Mouse (Mus musculus) hindlimb bud, embryonic 11.5 days (tissue): Measurements from ENCODE around the gene Pdzd2.
A peak's percentile ranks its signal among the peaks of the same experiment; 100 is the strongest.

Experiments
- DNase-seq: peaks from one replicate; pipeline ENCODE4 v3.0.0-alpha.2; 2012; ENCODE audit warnings: low read depth, low spot score; ENCODE audit errors: extremely low spot score

The Pdzd2 gene

DNA sequence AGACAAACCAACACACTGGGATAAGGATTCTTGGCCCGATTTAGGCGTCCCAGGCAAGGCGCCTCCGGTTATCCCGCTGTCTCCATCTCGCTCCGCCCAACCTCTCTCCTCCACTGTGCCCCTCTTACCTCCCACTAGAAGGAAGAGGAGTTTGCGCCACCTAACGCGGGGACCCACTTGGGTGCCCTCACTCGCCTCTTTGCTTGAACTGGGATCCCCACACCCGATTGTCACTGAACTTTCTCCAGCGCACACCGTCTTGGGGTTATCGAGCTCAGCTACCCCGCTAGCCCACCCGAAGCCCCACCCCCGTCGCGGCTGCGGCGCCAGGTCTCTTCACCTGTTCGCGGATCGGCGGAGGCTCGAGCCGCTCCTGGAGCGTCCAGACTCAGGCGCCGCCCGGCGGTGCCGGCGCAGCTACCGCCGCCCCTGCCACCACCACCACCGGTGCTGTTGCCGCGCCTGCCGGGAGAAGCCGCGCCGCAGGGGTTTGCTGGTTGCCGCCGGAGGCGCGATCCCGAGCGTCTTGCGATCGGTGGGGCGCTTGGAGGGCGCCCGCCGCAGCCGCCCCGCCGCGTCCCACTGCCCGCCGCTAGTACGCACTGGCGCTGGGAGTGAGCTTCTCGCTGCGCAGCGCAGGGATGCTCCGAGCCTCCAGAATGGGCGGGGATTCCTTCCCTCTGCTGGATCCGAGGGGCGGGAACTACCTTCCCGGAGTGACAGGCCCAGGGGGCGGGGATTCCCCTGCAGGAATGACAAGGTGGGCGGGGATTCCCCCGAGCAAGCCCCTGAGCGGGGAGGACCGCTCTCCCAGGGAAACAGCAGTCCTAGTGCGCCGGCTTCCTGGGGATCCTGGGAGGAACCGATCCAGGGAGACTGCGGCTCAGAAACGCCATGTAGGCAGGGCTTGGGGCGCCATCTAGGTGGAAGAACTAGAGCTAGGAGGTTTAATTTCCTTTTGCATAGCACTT lies at the start of gene Pdzd2:
TSS of gene Pdzd2 (minus strand) at position 648 of the 971 bp plus-strand sequence.
- peak; percentile 80 for DNase-seq

DNA sequence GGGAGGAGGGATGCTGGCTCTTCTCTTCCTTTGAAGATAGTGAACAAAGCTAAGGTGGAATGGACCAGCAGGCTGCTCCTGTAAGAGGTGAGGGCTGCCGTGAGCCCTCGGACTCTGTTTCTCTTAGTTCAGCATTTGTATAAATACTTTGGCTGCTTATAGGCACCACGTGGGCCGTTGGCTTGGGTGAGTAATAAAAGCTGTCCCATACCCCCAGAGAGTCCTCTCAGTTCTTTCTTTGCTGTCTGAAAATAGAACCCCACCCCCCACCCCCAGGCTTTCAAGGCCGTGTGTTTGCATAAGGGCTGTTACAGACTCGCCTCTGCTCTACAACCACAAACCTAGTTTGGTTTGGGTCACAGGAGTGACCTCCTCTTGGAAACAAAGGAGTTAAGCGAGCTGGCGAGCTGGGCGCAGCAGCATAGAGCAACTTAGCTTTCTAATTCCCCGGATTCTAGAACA lies 49.7 kb upstream of the Pdzd2 start:
- no peak for DNase-seq

DNA sequence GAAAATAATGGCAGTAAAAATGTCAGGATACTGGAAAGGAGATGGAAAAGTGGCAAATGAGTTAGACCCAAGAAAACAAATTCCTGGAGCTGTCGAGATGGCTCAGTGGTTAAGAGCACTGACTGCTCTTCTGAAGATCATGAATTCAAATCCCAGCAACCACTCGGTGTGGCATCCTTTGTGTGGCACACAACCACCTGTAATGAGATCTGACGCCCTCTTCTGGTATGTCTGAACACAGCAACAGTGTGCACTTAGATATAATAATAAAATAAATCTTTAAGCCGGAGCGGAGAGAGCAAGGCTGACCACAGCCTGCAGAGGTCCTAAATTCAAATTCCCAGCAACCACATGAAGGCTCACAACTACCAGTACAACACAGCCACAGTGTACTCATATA lies 48.8 kb upstream of the Pdzd2 start:
- DNase-seq = no peak

DNA sequence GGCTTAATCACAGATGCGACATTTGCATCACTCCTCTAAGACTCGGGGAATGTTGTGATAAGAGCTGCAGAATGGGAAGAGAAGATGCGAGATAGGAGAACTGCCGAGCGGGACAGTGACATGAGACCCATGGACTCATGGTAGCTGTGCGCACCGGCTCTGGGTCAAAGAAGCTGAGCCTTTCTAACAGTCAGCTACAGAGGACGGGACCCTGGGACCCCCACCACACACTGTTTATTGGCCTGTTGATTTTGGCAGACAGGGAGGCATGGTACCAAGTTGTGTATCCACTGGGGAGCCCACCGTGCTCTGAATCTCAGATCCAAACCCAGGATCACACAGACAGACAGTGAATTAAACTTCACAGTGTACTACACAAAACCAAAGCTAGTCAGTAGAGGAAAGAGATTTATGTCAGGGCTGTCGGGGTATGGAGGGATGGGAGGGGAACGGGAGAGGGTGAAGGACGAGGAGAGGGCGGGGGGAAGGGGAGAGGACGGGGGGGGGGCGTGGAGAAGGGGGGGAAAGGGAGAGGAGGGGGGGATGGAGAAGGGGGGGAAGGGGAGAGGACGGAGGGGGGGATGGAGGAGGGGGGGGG lies 42.1 kb upstream of the Pdzd2 start:
- DNase-seq = no peak

DNA sequence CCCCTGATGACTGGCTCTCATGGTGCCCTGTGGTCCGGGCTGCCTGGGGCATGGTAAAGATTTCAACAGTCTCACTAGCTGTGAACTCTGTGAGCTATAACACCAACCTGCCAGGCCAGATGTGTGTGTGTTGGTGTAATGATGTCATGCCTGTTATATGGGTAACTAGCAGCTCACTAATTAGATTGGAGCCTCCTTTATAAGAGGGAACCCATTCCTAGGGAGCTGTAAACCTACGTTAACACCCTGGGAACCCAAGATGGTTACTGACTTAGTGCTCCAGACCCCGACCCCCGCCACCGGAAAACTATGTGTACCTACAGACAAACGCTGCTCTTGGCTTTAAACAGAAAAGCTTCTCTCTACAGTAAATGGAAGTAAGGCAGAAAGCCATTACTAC lies 41.6 kb upstream of the Pdzd2 start:
- no peak for DNase-seq

DNA sequence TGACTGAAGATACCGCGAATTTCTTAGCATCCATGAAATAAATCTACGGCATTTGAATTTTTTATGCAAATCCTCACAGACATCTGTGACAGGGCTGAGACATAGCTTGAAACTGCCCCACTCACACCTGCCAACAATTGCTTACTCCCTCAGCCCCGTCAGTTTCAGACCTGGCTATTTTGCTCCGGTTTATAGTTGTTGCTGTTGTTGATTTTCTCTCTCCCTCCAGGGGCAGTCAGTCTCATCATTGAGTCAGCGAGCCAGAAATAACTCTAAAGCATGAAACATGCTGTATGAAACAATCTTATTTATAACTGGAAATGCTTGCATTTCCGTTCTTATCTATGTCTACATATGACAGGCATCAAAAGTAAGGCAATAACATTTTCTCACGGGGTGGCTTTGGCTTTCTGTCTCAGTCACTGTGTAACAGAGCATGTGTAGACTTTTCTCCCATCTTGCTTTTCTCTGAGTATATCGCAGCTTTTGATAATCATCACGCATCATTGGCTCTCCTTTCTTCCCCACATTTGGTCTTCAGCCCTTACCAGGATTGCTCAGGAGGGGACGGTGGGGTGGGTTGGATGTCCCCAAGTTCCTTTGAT lies 34.5 kb upstream of the Pdzd2 start:
- no peak for DNase-seq

DNA sequence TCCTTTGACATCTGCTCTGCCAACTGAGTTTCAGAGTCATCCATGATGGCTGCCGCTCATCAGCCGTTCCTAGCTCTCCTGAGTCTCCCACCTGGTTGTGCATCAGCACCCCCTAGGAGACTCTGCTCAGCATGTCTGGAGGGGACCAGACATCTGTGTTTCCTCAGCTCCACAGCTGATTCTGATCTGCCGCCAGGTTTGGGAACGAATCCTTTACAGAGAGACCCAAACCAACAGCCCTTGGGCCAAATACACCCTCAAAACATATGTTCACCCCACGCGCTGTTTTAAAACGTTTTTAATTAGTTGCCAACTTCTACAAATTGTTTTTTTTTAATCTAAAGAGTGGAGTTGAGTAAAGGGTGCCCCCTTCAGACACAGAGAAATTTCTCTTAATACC lies 31.2 kb upstream of the Pdzd2 start:
- DNase-seq = no peak

DNA sequence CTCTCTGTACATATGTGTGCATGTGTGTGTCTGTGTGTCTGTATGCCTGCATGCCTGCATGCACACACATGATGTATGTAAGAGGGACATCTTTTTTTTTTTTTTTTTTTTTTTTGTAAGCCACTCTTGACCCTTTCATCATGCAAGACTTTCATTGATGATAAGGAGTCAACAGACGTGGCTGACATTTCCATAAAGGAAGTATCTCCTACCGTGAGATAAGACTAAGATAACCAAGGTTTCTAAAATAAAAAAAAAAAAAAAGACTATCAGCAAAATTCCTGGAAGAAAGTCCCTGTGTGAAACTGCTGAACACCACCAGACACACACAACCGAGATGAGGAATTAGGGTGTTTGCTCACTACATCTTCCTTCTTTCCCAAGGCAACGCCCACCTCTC lies 27.1 kb upstream of the Pdzd2 start:
- DNase-seq = no peak

DNA sequence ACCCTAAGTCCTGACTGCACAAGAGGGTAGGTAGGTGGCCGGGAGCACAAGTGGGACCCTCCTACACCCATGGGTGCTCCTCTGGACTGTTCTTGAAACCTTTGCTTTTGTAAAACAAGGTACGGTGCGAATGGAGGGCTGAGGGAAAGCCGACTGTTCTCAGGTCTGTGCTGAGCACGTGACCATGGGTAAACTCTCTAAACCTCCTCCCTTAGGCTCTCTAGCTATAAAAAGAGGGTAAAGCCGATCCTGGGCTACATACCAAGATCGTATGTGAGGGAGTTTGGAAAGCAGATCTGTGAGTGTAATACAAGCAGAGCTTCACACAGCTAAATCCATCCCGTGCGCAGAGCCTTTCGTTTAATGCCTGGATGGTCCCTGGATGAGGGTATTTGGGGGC lies 23.4 kb upstream of the Pdzd2 start:
- no peak for DNase-seq

DNA sequence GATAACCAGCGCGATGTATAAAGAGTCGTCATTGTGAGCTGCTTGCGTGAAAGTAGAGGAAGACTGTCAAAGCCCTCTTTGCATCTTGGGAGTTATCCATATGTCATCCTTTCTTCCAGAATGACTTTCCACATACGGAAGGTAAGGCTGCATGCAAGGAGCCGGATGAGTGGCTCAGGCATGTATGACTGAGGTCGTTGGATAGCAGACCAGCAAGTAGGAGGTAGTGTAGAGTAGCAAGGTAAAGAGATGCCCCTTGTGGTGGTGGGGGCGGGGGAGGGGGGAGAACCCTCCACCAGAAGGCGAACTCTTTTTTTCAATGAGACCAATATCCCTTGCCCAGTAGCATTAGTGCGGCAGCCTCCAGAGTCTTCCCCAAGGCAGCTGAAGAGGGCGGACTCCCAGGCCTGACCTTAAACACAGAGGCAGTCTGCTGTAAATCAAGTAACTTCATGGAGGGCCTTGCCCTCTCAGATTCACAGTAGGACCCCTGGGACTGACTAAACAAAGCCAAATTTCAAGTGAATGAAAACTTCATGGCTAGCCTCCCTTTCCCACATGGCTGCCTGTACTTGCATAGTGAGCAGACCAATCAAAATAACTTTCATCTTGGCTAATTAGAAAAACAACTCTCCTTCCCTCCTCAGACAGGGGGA lies 22.7 kb upstream of the Pdzd2 start:
- no peak for DNase-seq

DNA sequence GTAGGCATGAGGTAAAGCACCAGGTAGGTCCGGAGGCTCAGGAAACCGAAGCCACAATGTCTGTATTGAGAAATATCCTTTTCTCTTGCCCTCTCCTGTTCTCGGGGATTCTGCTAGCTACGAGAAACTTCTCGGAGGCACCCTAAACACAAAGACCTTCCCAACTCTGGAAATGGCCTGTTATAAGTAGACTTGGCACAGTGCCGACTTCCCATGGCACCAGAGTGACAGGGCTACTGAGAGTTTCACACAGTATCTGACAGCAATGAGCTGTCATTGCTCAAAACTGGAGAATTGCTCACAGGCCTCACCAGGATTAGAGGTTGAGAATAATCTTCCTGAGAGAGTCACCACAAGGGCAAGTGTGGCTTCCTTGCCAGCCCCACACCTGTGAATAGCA lies 21.0 kb upstream of the Pdzd2 start:
- DNase-seq = no peak

DNA sequence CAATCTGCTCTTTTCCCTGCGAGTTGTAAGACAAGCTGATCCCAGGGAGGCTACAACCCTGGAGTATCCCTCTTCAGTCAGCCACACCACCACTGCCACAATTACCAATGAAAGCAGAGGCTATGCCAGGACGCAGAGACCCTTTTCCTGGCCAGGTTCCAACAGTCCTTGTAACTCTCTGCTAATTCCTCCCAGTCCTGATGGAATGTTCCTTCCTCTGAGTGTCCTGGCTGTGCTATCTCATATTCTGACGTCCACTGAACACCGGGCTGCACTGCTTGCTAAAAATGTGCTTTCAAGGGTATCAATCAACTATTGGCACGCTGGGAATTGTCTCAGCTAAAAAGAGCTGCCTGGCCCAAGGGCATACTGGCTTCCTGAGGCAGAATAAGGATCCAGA lies 18.7 kb upstream of the Pdzd2 start:
- DNase-seq = no peak

DNA sequence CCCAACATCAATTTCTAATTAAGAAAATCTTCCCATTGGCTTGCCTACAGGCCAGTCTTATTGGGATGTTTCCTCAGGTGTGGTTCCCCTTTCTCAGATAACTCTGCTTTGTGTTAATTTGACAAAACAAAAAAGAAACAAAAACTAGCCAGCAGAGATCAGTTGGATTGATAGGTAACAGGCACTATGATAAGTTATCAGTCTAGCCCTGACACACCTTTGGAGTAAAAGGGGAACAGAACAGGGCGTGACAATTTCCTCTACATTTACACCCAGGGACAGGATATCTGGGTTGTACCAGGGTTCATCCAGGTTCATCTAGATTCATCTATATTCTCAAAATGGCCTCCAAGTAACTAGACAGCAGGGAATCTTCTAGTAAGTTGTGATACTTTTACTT lies 18.0 kb upstream of the Pdzd2 start:
- DNase-seq = no peak

DNA sequence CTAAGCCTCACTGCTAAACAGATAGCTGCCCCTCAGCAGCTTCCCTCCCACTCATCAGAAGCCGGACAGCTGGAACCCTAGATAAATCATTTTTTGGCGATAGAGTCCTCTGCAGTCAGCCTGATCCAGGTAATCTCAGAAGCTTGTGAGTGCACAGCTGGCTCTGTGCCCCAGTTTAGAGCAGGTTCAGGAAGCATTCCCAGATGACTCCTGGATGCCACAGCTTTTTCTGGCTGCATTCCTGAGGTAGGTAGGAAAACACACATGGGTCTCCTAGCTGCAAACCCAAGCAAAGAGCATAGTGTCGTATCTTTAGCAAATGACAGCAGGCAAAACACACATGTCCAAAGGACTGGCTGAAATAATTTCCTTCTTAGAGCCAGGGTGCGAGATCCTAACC lies 13.5 kb upstream of the Pdzd2 start:
- DNase-seq = no peak

DNA sequence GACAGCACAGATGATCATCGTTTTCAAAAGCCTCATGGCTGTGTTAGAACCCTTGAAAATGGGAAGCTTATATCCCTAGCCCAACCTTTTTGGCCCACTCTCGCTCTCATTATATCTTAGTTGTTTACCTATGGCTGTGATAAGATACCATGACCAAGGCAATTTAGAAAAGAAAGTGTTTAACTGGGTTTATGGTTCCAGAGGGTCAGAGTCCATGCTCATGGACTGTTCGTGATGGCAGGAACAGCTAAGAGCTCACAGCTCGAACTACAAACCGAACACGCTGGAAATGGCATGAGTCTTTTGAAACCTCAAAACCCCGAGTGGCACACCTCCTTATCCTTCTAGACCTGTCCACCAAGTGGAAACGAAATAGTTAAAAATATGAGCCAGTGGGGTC lies 11.2 kb upstream of the Pdzd2 start:
- DNase-seq = no peak

DNA sequence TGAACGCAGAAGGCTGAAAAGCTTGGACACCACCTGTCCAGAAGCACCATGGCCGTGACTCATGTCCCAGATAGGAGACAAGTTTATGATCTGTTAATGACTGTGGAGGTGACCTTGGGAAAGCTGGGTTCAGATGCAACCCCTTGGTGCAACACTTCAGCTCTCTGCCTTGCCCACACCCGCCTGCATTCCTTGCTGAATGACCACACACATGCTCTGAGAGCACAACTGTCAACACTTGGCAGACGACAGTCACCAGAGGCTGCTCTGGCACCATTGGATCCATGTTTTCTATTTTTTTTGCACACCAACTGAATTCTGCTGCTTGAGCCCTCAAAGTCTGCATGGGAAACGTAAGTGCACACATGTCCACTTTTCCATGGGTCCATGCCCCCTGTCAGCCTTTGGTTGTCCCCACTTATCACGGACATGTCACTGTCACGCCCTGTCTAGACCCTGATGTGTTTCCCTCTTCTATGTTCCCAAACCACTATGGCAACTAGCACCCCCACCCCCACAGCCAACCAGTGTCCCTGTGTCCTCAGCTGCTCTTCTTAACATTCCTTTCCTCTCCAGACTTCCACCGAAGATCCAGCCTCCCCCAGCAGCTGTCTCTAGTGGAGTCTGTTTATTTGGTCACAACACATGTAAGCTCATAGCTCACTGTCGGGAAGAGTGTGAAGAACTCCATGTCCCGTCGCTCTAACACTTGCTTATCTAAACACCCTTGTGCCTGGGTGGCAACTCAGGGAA lies 10.0 kb upstream of the Pdzd2 start:
- no peak for DNase-seq

DNA sequence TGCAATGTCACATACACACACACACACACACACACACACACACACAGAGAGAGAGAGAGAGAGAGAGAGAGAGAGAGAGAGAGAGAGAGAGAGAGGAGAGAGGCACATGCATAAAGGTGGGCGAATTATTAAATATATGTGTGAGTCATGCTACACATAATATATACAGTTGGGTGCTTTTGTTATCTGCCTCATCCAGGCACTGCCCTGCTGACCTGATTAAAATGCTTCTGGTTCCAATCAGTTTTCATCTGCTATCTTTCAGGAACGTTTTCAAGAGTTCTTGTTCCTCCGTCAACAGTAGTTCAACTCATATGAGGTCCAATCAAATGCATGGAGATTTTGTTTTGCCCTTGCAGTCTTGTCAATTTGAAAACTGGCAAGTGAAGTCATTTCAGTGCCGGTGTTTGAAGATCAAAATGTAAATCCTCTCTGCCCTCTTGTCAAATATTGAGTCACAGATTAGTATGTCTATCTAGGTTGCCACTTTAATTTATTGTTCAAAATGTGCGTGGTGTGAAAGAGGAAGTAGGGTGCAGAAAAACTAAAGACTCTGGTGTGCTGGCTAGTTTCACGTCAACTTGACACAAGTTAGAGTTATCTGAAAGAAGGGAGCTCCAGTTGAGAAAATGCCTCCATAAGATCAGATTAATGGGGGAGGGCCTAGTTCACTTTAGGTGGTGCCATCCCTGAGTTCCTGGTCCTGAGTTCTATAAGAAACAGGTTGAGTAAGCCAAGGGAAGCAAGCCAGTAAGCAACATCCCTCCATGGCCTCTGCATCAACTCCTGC lies 2.6 kb upstream of the Pdzd2 start:
- DNase-seq = no peak

DNA sequence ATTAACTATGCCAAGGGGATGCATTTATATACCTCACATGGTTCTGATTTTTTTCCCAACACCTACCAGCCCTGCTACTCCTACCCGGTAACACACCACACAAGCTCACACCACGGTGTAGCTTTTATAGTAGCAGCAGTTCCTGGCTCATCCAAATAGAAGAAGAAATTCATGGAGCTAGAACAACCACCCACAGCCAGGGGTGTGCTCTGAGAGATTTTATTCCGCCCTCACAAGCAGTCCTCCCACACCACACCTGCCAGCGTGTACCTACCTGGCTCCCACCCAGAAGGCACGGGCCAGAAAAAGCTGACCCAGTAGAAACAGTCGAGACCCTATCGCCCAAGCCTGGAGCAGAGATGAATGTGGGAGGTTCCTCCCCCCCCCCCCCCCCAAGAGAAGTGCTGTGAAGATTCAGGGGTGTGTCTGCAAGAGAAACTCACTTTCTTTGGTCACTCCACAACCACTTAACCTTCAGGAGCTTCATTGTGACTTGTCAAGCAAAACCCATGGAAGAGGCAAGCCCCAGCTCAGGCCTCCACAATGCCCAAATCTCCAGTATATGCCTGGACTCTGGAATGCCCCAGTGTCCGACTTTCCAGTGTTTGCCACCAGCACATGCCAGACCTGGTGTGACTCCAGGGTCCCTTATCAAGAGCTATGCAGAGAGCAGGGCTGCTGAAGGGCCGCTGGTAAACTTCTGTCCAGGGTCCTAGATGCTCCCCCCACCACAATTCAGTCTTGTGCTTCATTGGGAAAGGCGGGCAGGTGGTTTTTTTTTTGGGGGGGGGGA lies 1.2 kb downstream of the Pdzd2 start:
- DNase-seq = no peak

DNA sequence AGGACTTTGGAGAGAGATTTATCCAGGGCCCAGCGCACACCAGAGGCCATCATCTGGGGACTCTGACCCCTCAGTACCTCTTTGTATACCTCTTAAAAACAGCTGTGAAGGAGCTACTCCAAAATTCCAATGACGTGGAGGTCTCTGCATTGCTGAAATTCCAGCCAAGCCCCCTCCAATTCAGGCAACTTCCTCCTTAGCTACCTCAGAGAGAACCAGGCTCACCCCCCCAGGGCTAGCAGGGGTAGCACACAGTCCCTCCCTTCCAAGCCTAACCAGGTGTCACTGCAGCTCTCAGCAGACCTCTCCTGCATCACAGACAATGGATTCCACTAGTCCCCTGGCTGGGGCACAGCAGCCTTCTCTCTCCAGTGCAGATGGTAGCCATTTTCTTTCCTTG lies 4.5 kb downstream of the Pdzd2 start:
- DNase-seq = no peak
